Mouse (Mus musculus): Measurements from ENCODE around the gene Mlycd.

The Mlycd gene

DNA sequence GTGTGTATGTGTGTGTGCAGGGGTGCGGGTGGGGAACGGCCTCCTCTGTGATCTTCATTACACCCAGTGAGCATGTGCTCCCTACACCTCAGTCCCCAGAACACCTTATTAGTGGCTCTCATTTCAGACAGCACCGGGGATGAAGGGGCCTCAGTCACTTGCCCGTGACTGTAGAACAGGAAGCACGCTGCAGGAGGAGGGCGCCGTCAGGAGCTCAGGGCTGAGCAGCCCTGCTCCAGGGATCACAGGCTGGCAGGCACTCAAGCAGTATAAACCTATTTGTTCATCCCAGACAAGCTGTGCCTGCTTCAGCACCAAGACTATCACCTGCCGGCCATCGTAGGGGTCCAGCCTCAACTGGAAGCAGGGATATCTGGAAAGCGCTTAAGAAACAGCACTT, 9.2 kb downstream of the Mlycd start:
- no peak for DNase-seq (ENCODE audit: low spot score)

DNA sequence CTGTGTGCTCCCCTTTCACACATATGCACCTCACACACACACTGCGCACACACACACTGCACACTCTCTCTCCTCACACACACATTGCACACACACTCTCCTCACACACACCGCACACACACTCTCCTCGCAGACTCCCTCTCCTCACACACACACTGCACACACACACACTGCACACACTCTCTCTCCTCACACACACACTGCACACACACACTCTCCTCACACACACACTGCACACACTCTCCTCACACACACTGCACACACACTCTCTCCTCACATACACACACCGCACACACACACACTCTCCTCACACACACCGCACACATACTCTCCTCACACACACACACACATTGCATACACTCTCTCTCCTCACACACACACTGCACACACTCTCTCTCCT, 10.0 kb downstream of the Mlycd start:
- DNase-seq (ENCODE audit: low spot score) = no peak

DNA sequence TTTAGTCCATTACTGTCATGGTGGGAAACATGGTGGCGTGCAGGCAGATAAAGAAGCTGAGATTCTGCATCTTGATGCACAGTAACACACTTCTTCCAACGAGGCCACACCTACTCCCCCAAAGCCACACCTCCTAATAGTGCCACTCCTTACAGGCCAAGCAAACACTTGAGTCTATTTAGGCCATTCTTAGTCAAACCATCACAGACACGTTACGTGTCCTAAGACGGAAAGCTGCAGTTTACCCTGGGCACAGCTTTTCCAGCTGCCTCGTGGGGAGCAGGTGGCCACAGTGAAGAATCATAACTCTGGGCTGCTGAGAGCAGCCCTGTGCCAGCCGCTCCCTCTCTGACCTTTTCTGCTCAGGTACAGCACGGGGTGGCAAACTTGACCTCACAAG, 13.6 kb downstream of the Mlycd start:
- DNase-seq (ENCODE audit: low spot score) = no peak

DNA sequence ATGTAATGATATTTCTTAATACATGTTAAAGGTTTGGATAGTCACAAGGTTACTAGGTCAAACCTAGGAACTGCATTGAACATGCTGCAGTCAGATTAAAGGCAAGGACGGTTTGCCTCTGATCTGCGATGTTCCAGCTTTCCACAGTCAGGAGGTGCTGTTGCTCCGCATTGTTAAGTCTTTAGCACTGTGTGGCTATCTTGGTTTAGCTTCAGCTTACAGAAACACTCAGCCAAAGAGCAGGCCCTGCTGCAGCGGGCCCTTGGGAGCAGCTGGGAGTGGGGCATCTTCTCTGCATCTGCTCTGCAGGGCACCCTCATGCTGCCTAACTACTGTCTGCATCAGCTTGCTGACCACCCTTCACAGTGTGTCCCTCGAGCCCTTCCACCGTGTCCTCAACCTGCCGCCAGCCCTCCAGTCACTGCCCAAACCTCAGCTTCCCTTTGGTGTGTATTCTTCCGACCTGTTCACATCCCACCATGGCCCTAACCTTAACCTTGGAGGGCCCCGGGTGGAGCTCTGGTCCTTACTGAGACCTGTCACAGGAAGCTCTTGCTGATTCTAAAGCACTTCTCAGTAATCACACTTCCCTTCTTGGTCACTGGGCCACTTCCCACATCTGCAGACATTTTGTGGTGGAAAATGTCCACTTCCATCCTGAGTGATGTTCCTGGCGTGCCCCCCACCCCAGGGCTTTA, 17.5 kb downstream of the Mlycd start:
- DNase-seq (ENCODE audit: low spot score) = no peak

DNA sequence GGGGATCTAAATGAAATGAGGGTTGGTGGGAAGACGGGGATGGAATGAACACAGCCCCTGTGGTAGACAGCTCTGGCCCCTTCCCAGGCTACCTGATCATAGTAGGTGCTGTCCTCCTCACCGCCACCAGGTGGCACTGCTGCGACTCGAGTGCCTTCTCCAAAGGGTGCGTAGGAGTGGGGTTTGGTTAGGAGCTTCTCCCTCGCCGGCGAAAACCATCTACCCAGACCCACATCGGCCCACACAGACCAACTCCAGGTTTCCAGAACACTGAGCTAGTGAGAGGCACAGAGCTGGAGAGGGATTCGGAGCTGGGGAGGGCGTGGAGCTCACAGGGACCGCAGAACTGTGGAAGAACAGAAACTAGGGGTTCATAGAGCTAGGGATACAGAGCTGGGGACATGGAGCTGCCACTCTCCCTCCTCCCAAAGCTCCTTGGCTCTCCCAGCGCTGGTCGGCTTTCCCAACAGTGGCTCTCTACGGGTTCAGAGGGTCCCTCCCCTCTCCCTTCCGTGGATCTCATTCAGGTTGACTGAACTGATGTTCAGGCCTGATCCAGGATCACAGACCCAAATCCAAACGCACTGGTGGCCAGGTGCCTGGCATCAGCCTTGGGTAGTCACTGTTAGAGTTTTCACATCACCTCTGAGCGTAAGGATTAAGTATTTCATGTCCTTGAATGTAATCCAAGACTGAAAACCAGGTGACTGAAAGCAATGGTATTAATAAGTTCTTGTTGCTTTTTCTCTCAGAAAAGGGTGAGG, 18.2 kb downstream of the Mlycd start:
- peak; percentile 74 for DNase-seq (ENCODE audit: low spot score)

DNA sequence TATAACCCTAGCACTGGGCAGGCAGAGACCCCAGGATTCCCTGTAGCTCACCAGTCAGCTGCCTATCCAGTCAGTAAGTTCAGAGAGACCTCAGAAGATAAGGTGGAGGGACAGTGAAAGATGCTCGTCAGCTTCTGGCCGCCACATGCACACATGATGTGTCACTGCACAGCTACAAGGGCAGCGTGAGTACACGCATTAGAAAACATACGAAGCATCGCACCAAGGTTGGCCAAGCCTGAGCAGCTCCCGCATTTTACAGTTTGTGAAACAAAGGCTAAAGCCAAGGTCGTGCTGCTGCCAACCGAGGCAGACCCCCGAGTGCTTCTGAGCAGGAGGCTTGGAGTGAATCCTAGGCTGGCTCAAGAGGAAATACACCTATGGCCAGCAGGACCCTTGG, 18.9 kb downstream of the Mlycd start:
- no peak for DNase-seq (ENCODE audit: low spot score)

DNA sequence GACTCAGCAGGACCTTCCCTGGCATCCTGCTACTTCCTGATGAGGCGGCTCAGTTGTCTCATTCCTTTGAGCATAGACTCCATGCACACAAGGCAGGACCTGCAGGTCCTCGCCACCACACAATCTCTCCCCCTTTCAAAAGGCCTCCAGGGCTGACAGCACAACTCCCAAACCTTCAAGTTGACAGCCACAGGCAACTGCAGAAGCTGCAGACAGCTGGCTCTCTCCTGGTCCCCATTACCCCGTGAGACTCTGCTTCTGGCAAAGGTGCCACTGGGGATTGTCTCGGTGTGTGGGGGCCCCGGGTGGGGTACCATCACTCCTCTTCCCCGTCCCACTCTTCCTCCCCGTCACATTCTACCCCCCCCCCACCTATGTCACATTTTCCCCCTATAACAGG, 25.6 kb downstream of the Mlycd start:
- no peak for DNase-seq (ENCODE audit: low spot score)

DNA sequence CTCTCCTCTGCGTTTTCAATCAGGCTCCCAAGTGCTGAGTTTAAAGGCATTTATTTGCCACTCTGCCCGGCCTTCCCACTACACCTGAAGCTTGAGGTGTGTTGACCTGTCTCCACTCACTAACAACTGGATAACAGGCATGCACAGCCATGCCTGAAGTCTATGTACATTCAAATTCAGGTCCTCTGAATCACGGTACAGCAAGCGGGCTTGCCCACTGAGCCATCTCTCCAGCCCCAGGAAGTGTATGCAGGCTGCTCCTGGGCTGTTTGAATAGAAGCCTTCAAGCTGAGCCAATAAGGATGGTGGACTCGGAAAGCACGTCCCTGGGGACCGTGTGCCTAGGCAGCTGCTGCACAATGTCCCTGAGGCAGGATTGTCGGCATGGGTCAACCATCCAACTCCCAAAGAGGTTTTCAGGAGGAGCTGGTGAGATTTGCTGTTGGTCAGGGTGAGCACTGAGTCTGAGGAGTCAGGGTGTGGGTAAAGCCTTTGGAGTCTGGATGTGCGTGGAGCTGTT, 27.0 kb downstream of the Mlycd start:
- no peak for DNase-seq (ENCODE audit: low spot score)

DNA sequence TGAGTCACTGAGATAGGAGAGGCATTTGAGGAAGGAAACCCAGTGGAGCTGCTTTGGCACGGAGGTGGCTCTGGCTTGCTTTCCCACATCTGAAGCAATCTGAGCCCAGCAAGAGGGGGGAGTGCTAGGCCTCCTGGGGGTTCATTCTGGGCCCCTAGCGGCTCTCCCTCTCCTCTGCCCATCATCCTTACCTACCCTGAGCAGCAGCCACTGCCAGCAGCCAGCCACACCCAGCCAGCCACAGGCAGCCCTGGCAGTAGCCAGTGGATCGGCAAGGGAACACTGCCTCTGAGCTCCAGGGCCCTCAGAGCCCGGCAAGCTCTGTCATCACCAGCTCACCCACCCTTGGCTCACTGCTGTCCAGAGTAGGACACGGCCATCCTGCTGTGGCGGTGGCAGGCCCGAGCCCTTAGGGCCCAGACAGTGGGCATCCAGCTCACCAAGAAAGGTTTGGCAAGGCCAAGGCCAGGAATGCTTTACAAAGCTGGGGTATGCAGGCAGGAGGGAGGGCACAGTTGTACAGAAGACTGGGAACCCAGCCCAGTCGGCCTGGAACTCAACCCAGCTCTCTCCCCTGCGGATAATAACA, 27.5 kb downstream of the Mlycd start:
- DNase-seq (ENCODE audit: low spot score) = no peak

DNA sequence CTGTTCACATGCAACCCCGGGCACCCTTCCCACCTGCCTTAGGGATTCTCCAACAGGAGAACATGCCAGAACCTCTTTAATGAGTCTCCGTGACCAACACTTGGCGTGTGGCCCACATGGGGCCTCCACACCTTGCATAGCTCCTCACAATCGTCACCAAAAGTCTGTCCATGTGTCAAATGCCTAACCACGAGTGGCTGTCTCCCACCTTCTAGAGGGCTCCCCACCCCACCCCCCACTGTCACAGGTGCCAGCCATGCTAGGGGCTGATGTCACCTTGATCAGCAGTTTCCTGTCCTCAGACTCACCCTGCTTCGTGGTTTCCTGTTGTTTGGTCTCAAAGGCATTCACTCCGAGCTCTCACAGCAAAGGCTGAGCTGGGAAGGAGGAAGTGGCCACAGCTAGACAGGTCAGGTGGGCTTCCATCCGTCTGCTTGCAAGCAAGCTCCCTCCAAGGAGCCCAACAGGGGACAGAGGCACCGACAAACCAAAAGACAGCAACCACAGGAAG, 29.0 kb downstream of the Mlycd start:
- no peak for DNase-seq (ENCODE audit: low spot score)

DNA sequence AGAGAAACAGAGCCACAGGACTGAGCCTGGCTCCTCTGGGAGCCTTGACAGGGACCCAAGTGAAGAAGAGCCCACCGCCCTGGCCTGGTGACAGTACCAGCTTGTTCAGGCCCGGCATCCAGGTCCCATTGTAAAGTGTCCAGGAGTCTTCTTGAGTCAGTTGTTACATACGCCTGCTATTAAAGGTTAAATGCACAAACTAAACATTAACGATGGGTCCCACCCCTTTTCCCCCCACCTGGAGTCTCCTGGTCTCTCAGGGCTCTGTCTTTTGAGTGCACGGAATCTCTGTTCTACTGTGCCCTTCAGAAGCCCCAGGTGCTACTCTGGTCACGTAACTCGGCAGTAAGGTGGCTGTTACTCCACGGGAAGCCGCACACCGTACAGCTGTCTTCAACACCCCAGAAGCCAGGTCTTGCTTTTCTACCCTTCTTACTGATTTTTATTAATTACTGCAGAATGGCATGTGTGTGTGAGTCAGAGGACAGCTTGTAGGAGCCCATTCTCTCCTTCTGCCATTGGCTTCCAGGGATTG, 29.6 kb downstream of the Mlycd start:
- no peak for DNase-seq (ENCODE audit: low spot score)

DNA sequence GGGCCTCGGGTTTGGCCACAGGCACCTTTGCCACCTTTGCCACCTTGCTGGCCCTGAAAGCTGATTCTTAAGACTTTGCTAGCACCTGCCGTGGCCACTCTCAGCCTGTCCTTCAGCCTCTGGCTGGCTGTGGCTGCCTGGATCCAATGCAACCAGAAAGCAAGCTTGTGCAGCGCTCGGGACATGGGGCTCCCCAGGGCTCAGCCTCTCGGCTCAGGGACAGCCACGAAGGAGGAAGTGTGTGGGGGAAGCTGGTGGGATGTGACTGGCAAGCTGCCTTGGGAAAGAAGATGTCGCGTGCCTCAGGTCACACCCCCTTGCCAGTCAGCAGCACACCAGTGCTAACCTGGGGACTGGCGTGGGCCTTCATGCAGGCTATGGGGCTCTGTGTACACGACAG, 30.1 kb downstream of the Mlycd start:
- DNase-seq (ENCODE audit: low spot score) = no peak

DNA sequence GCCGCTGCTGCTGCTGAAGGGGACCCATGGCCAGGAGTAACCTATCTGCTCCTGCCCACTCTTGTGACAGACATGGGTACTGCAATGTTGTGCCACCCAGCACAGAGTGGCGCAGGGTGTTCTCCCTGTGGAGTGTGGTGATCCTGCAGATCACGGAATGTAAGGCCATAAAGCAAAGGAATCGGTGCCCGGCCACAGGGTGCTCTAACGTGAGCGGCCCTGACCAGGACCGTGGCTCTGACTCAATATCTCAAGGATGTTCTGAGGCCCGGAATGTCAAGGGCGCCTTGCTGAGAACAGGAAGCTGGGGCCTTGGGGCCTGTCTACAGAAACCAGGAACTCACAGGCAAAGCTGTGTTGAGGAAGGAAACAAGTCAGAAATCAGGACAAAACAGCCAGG, 30.9 kb downstream of the Mlycd start:
- DNase-seq (ENCODE audit: low spot score) = no peak

DNA sequence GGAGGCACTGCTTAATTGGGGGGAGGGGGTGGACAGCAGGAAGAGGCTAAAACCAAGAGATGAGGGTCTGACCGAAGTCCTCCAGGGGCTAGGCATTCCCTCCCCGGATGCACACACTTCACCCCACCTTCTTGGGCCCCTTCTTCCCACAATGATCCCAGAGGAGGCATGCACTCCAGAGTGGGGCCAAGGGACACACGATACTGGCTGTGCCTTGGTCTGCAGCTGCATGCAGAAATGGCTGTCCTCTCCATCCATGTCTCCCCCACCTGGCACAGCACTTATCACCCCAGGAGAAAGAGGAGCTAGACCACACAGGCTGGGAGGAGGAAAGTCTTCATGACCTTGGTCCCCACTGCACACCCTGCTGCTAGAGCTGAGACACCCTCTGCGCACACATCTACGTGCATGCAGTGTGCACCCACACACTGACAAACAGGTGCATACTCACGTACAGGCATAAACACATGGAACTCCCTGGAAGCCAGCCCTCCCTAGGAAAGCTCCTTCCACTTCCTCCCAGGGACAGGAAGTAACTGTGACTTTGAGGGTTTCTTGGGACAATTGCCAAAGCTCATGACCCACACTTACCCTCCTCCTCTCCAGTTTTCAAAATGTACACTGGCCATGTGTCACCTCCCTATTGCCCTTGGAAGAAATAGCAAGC, 31.5 kb downstream of the Mlycd start:
- no peak for DNase-seq (ENCODE audit: low spot score)

DNA sequence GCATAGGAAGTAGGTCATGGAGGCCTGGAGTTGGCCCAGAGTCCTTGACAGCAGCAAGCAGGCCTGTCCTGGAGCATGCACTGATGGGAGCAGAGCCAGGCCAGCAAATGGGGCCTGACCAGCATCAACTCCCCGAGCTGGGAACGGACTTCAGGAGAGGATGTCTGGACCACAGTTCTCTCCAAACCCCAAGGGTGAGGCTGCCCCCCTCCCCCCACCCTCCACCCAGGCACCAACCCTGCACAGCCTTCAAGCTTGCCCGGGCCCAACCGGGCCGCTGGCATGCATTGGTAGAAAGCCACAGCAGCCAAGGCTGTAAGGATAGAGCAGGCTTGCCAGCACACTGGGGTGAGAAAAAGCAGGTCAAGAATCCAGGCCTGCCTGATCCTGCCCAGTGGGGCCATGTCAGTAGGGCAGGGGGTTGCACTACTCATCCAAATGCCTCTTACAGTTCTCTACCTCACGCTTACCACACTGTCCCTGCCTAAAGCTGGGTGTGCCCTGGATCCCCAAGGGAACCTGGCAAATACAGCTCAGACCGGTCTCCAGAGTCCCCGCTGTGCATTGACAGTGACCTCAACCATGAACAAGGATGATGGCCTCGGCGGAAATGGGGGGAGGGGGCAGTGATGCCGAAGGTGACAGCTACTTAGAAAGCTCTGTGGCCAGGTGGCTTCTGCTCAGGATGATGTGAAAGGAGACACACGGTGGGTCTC, 33.1 kb downstream of the Mlycd start:
- DNase-seq (ENCODE audit: low spot score) = no peak

DNA sequence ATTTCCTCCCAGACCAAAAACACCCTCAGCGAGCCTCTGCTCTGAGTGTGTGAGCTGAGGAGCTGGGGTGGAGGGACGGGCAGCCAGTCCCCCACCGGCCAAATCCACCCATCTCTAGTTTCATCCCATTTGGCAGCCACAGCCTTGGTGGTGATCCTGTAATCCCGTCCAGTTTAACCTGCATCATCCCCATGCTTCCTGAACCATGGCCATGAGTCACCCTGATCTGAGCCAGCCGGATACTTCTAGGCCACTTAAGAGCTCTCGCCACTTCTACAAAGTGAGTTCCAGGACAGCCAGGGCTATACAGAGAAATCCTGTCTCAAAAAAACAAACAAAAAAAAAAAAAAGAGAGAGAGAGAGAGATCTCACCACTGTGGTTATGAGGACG, 33.7 kb downstream of the Mlycd start:
- DNase-seq (ENCODE audit: low spot score) = no peak

DNA sequence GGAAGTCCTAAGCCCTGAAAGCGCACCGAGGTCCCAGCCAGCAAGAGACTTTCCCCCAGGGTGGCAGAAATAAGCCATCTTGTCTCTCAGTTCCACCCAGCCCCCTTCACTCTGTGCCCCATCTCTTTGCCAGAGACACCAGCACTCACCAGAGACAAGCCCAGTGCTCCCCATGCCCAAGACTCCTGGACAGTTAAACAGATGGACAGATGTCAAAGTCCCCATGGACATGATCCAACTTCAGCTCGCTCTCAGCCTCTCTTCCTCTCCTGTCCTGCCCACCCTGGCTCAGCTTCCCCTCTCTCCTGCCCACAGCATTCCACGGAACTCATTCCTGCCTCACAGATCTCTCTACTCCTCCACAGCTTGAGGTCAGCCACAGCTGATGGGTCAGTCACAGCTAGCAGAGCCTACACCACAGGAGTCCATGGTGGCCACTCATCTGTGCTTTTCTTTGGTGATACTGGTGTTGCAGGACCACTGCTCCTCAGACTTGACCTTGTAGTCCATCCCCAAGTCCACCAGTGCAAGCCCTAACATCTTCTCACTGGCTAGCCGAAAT, 34.2 kb downstream of the Mlycd start:
- no peak for DNase-seq (ENCODE audit: low spot score)

DNA sequence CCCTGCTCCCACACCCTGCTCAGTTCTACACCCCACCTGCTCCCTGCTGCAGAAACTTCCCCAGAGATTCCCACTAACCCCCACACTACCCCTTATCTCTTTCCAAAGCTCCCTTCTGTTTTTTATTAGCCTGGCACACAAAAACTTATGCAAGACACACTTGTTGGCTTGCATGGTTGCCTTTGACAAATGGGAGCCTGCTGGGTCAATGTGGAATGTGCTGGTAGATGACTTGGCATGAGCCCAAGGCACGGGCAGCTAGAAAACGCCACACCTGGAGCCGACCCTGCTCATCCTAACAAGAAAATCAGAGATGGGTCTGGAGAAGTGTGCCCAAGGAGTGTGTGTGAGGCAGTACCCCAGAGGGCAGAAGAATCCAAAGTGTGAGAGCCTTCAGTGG, 34.9 kb downstream of the Mlycd start:
- no peak for DNase-seq (ENCODE audit: low spot score)

DNA sequence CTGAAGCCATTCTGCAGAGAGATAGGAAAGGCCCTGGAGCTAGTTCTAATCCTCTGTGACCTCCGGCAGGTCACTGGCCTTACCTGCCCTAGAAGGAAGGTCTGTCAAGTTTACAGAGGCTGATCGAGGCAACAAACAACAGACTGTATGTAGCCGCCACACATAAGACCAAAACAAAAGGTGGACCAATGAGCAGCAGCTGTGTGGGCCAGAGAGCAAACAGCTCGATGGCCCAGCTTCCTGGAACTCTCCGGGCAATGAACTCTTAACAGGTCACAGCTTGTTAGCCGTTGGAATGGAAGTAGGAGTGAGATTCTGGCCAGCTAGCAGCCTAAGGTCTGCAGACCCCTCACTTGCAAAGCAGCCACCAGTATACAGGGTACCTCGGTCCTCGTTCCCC, 35.6 kb downstream of the Mlycd start:
- DNase-seq (ENCODE audit: low spot score) = no peak

DNA sequence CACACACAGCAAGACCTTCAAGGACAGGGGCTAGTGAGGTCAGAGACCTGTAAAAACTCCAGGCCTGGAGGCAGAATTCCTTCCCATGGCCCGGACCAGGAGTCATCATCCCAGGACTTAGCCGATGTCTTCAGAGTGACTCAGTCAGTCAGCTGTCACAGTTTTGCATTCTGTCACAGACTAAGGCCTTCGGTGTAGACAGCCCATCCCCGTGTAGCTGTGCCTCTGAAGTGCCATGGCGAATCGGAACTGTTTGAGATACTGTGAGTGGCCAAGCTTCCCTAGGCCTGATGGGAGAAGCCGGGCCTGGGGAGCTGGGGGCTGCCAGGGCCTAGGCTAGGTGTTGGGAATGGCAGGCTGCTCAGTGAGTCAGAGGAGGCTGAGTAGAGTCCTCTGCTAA, 36.0 kb downstream of the Mlycd start:
- no peak for DNase-seq (ENCODE audit: low spot score)

DNA sequence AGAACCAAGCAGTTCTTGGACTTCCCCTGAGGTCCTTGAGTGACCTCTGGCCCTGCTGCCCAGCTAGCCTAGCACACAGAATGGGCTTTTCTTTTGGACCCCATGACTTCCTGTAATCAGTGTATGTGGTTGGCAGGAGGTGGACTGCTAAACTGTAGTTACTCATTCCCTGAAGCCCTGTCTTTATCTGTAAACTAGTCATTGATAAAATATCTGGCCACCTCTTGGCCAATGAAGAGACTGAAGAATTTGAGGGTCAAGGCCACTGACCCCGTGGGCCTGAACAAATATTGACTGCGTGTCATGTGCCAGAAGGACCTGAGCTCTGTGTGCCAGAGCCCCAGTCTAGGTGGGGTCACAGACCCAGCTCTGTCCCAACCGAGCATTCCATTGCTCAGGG, 37.7 kb downstream of the Mlycd start:
- DNase-seq (ENCODE audit: low spot score) = no peak
